Mouse (Mus musculus): ENCODE data around the gene Psmb7. TPM values are rescaled to one million over a fixed set of nuclear protein-coding genes. Genes with fewer than 3 reads are reported as not detected.

The Psmb7 gene
- polyA plus RNA-seq, 1 experiment from 2014 or later: 302 TPM

DNA sequence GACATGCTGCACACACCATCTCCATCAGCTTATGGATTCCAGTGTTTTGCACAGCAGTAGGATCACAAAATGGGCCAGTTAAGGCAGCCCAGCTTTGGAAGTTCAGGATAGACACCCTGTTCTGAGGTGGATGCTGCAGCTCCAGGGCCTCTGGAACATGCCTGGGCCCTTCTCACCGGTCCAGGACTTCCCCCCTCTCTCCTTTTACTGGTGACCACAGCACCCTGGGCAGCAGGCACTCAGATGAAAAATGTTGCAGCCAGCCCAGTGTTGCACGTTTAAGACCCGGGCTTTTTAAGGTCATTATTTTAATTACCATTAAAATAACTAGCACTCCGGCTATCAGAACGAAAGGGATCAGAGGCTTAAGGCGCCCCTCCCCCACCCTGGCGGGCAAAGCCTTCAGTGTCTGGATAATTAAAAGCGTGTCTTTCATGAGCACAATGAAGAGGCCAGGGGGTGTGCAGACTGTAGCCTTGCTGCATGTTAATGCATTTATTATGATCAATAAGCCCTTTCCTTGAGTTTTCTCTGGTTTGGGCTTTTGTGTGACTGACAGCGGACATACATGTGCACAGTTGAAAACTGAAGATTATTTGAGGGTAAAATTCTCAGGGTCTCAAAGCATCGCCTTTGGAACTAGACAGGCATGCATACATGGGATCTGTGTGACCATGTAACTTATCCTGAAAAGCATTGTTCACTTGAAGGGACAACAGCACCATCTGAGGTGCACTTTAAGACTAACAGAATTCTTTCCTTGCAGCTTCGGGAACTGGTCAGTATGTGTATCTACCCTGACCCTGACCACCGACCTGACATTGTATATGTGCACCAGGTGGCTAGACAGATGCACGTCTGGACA is 59.1 kb downstream of the Psmb7 start:
- no peaks in the 10 kb centered on the region for H3K27me3 ChIP-seq
- H3K4me3 ChIP-seq: no peak overlapping the region
- peak overlapping the region; percentile 79 for H3K27ac ChIP-seq (replicated peaks)
- WGBS: 8% methylated on average over 13 of the region's 13 CpGs
- no peak overlapping the region; the same call in 1 of the 2 replicates for H3K4me2 ChIP-seq (replicated peaks)
- H3K4me1 ChIP-seq: peaks cover 40% of the 10 kb centered on the region
- H3K36me3 ChIP-seq: peaks cover 6% of the 10 kb centered on the region; the same call in 1 of the 2 replicates
- 0 out of 2 replicates have a peak overlapping the region, but pooled peaks have one; percentile 11 for H3K9ac ChIP-seq (replicated peaks)
- H3K9me3 ChIP-seq: no peaks in the 10 kb centered on the region
- peak; percentile 68 for ATAC-seq (replicated peaks)

DNA sequence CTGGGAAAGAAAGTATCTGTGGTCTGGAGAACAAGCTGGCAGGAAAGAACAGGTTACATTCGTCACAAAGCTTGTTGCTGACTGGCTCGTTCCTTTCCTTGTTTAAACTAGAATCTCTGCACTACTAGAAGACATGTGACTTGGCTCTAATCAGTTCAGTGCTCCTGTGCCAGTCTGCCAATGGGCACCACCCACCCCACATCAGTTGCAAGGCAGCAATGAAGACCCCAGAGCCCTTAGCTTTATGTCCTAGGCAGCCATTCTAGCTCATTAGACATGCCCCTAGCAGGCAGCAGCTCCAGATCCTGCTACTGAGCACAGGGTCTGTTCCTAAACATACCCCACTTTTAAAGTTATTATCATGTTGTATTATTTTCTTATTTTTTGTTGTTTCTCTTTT is 59.9 kb downstream of the Psmb7 start:
- H3K4me3 ChIP-seq: no peak overlapping the region
- H3K4me2 ChIP-seq (replicated peaks): no peak overlapping the region
- H3K9ac ChIP-seq (replicated peaks): no peak overlapping the region
- H3K4me1 ChIP-seq: peaks cover 47% of the 10 kb centered on the region
- H3K27ac ChIP-seq (replicated peaks): peak overlapping the region; percentile 79
- WGBS: 28% methylated on average over 2 of the region's 2 CpGs
- peak; percentile 24; the same call in 1 of the 2 replicates for ATAC-seq (replicated peaks)
- no peaks in the 10 kb centered on the region for H3K9me3 ChIP-seq
- H3K36me3 ChIP-seq: peaks cover 5% of the 10 kb centered on the region; the same call in 1 of the 2 replicates
- no peaks in the 10 kb centered on the region for H3K27me3 ChIP-seq

DNA sequence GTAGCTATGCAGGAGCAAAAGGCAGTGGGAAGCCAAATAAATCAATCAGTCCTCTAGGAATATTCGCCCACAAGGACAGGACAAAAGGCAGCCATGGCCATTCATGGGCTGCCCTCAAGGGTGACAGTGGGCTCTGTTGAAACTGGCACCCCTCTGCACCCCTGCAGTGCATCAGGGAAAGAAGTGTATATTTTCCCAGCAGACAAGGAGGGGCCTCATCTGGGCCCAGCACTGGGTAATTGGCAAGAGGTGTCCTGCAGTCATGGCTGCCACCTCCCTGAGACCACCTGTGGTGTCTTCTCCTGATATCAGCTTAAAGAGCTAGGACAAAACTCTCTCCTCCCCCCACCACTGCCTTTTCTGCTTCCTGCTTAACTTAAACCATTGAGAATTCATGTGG is 64.4 kb downstream of the Psmb7 start:
- peak; percentile 38 for ATAC-seq (replicated peaks)
- no peaks in the 10 kb centered on the region for H3K9me3 ChIP-seq
- no peak overlapping the region for H3K4me2 ChIP-seq (replicated peaks)
- H3K36me3 ChIP-seq: no peaks in the 10 kb centered on the region
- H3K27me3 ChIP-seq: no peaks in the 10 kb centered on the region
- H3K4me3 ChIP-seq: no peak overlapping the region
- H3K9ac ChIP-seq (replicated peaks): no peak overlapping the region
- WGBS: 58% methylated on average over 1 of the region's 1 CpGs
- peaks cover 30% of the 10 kb centered on the region for H3K4me1 ChIP-seq
- H3K27ac ChIP-seq (replicated peaks): peak overlapping the region; percentile 80

DNA sequence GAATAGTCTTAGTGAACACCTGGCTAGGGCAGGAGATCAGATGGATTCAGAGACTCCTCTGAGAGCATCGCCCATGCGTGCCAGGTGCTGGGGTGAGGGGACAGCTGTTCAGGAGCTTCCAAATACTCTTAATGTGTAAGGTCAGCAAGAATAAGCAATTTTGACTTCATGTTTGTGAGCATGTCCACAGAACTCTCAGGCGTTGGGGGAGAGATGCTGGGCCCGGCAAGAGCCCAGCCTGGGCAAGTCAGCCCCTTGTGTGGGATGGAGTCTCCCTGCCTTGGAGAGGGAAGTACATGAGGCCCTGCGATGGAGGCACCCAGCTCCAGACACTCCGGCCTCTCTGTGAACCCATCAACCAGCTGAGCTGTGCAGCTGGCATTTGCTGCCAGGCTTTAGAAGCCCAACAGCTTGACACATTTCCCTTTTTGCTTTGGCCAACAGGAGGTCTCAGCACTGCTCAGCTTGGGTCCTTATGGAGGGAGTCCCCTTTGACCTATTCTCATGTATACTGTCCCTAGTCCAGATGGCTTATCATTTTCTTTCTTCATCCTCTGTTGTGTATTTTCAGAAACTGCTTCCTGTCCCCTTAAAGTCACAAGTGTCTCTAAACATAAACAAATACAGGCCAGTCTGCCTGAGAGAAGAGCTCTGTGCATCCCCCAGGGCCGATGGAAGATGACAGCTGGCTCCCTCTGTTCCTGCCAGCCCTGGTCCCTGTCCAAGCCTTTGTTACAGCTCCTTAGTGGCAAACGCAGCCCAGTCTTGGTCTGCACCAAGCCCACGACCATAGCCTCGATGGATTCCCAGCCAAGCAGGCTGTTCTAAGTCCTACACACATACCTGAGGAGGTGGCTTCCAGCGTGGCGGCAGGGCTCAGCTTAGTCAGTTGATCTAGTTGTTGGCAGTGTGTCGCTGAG is 65.0 kb downstream of the Psmb7 start:
- Histone ChIP-seq H3K27me3 (no peaks in the 10 kb centered on the region), H3K36me3 (no peaks in the 10 kb centered on the region), H3K27ac (replicated peaks) (peak overlapping the region; percentile 80), H3K4me1 (peaks cover 23% of the 10 kb centered on the region), H3K4me2 (replicated peaks) (no peak overlapping the region), H3K9ac (replicated peaks) (no peak overlapping the region), H3K9me3 (no peaks in the 10 kb centered on the region), H3K4me3 (no peak overlapping the region)
- ATAC-seq (replicated peaks): peak; percentile 71
- WGBS: 54% methylated on average over 13 of the region's 13 CpGs

DNA sequence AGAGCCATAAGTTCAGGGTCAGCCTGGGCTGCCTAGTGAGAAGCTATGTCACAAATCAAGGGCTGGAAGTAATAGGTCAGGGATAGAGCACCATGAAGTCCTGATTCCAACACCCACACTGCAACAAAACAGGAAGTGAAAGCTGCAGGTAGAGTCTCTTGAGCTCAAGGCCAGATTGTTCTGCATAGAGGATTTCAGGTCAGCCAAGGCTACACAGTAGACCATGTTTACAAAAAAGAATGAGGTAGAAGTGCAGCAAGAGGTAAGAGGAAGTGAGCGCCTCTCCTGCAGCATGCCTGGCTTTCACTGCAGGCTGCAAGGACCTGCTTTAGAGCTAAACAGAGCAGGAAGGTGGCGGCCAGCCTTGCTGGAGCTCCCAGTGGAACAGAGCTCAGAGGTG is 69.2 kb downstream of the Psmb7 start:
- H3K4me2 ChIP-seq (replicated peaks): no peak overlapping the region
- no peak overlapping the region for H3K27ac ChIP-seq (replicated peaks)
- no peaks in the 10 kb centered on the region for H3K27me3 ChIP-seq
- H3K36me3 ChIP-seq: 0 out of 2 replicates have a peak, but pooled peaks cover 3% of the 10 kb centered on the region
- no peak overlapping the region for H3K4me3 ChIP-seq
- H3K9me3 ChIP-seq: no peaks in the 10 kb centered on the region
- 95% methylated on average over 2 of the region's 2 CpGs for WGBS
- H3K4me1 ChIP-seq: peaks cover 32% of the 10 kb centered on the region
- H3K9ac ChIP-seq (replicated peaks): no peak overlapping the region
- no peak for ATAC-seq (replicated peaks)

DNA sequence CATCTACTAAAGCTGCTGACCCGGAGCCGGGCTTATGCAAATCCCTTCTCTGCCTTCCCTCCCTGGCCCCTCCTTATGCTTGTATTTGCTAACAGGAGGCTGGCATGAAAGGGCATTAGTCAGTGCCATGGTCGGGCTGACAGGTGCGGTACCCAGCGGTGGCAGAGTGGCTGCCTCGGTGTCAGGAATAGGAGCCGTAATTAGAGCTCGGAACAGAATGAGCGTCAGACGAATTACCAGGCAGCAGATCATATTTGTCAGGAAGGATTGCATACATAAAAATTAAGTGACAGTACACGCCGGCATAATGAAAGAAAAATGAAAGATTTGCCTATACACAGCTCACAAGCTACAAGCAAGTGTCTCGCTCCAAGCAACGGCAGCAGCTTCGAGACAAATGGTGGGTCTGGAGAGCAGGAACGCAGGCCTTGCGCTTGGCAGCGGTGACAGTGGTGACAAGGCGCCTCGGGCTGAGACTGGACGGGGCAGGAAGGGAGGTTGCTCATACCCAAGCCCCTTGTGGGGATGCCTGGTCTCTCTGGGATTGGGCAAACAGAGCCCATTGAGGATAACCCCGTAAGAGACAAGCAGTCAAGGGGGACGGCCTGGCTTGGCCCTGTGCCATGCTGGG is 71.8 kb downstream of the Psmb7 start:
- Histone ChIP-seq H3K27ac (replicated peaks) (peak overlapping the region; percentile 79), H3K4me3 (no peak overlapping the region), H3K36me3 (0 out of 2 replicates have a peak, but pooled peaks cover 5% of the 10 kb centered on the region), H3K4me2 (replicated peaks) (no peak overlapping the region), H3K9ac (replicated peaks) (no peak overlapping the region; the same call in 1 of the 2 replicates), H3K9me3 (no peaks in the 10 kb centered on the region), H3K27me3 (no peaks in the 10 kb centered on the region), H3K4me1 (peaks cover 19% of the 10 kb centered on the region)
- 55% methylated on average over 23 of the region's 23 CpGs for WGBS
- peak; percentile 58 for ATAC-seq (replicated peaks)

DNA sequence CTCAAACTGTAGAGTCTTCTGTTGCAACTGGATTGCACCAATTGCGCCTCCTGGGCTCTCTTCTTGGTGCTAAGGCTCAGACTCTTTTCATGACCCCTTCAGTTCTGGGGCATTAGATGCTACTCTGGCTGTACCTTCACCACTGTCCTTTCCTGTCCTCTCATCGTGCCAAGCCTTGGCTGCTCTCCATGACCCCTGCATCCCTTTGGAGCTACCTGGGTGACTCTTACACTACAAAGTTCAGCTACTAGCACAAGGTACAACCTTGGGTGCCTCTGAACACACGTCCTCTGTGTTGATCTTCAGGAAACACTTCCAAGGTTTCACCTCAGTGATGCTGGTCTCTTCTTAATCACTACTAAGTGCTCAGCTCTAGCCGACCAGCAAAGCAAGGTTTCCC is 81.3 kb downstream of the Psmb7 start:
- Histone ChIP-seq H3K27me3 (no peaks in the 10 kb centered on the region), H3K4me1 (peaks cover 8% of the 10 kb centered on the region; the same call in 1 of the 2 replicates), H3K9me3 (no peaks in the 10 kb centered on the region), H3K4me3 (no peak overlapping the region), H3K4me2 (replicated peaks) (no peak overlapping the region), H3K9ac (replicated peaks) (no peak overlapping the region), H3K36me3 (peaks cover 7% of the 10 kb centered on the region; the same call in 1 of the 2 replicates), H3K27ac (replicated peaks) (no peak overlapping the region)
- ATAC-seq (replicated peaks): no peak
- 88% methylated on average over 4 of the region's 4 CpGs for WGBS

DNA sequence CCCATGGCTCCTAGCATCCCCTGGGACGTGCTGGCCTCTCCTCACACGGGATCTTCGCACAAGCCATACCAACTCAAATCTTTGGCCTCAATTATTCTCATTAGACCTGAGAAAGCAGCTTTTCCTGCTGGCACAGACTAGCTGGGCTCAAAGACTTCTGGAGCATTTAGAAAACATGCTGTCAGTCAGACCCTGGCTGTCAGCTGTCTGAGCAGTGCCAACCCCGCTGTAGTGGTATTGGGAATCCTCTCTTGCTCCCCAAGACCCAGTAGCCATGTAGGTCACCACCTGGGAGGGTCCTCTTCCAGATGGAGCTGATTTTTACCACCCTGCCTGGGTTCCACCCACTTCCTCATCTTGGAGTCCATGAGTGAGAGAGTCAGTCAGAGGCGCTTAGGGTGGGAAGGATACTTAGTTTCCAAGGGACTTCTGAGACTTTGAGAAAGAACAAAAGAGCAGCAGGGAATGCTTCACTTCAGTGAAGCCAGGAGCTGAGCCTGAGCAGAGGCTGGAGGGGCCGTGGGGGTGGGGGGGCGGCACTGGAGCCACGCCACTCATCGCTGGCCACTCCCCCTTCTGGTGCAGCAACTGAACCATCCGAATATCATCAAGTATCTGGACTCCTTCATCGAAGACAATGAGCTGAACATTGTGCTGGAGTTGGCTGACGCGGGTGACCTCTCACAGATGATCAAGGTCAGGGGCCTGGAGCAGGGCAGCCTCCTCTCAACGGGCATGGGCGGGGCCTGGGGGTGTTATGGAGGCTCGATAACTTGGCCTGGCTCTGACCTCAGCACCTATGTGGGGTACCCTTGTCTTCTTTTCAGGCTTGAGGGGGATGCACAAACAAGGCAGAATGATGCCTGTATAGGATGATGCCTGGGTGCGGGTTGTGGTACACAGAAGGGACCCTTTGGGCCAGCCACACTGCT is 83.3 kb downstream of the Psmb7 start:
- H3K4me3 ChIP-seq: no peak overlapping the region
- peak; percentile 43 for ATAC-seq (replicated peaks)
- 45% methylated on average over 17 of the region's 17 CpGs for WGBS
- H3K9me3 ChIP-seq: no peaks in the 10 kb centered on the region
- H3K36me3 ChIP-seq: peaks cover 7% of the 10 kb centered on the region; the same call in 1 of the 2 replicates
- H3K4me1 ChIP-seq: peaks cover 8% of the 10 kb centered on the region; the same call in 1 of the 2 replicates
- H3K27ac ChIP-seq (replicated peaks): no peak overlapping the region
- no peak overlapping the region for H3K4me2 ChIP-seq (replicated peaks)
- no peak overlapping the region for H3K9ac ChIP-seq (replicated peaks)
- H3K27me3 ChIP-seq: no peaks in the 10 kb centered on the region

DNA sequence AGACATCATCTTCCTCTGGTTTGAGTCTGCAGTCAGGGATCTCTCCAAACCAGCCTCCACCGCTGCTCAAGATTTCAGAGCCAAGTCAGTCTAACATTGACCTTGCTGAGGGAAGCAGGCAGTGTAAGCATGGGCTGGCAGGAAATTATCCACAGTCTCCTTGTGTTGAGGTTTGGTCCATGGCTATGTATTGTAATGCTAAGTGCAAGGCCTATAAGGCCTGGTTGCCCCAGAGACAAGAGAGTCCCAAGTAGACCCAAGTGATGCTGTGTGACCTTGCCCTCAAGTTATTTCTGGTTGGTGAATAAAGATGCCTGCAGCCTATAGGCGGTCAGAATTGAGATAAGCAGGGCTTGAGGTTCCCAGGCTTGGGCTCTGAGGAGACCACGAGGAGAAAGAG is 87.2 kb downstream of the Psmb7 start:
- Histone ChIP-seq H3K36me3 (peaks cover 7% of the 10 kb centered on the region; the same call in 1 of the 2 replicates), H3K9me3 (no peaks in the 10 kb centered on the region), H3K4me2 (replicated peaks) (no peak overlapping the region), H3K4me1 (peaks cover 32% of the 10 kb centered on the region), H3K27me3 (no peaks in the 10 kb centered on the region), H3K4me3 (no peak overlapping the region), H3K27ac (replicated peaks) (no peak overlapping the region), H3K9ac (replicated peaks) (no peak overlapping the region)
- no peak for ATAC-seq (replicated peaks)
- 89% methylated on average over 3 of the region's 3 CpGs for WGBS

DNA sequence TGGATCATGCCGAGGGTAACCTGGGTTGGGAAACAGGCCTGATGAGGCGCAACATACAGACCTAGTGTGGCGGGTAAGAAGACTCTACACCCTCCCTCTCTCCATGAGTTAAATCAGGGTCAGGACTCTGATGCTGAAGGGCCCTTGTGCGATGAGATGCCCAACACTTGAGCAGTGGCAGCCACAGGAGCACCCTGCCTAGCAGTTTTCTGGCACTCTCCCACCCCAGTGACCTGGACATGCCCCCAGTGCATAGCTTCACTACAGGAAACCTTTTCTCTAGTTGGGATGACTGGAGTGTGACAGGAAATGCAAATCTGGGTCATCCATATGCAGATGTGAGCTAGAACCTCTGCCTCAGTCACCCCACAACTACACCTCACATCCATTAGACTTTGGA is 88.2 kb downstream of the Psmb7 start:
- no peak overlapping the region for H3K4me2 ChIP-seq (replicated peaks)
- no peak for ATAC-seq (replicated peaks)
- H3K4me3 ChIP-seq: no peak overlapping the region
- no peak overlapping the region for H3K27ac ChIP-seq (replicated peaks)
- H3K9me3 ChIP-seq: no peaks in the 10 kb centered on the region
- peaks cover 38% of the 10 kb centered on the region for H3K4me1 ChIP-seq
- H3K36me3 ChIP-seq: peaks cover 7% of the 10 kb centered on the region; the same call in 1 of the 2 replicates
- no peaks in the 10 kb centered on the region for H3K27me3 ChIP-seq
- H3K9ac ChIP-seq (replicated peaks): no peak overlapping the region
- WGBS: 94% methylated on average over 4 of the region's 4 CpGs
